Mouse (Mus musculus) right cerebral cortex, postnatal 14 days (tissue): ENCODE results near the gene Ccdc93.
A peak's percentile ranks its signal among the peaks of the same experiment; 100 is the strongest.

Experiments
- DNase-seq: peaks from one replicate; pipeline ENCODE4 v3.0.0; 2022

The Ccdc93 gene

DNA sequence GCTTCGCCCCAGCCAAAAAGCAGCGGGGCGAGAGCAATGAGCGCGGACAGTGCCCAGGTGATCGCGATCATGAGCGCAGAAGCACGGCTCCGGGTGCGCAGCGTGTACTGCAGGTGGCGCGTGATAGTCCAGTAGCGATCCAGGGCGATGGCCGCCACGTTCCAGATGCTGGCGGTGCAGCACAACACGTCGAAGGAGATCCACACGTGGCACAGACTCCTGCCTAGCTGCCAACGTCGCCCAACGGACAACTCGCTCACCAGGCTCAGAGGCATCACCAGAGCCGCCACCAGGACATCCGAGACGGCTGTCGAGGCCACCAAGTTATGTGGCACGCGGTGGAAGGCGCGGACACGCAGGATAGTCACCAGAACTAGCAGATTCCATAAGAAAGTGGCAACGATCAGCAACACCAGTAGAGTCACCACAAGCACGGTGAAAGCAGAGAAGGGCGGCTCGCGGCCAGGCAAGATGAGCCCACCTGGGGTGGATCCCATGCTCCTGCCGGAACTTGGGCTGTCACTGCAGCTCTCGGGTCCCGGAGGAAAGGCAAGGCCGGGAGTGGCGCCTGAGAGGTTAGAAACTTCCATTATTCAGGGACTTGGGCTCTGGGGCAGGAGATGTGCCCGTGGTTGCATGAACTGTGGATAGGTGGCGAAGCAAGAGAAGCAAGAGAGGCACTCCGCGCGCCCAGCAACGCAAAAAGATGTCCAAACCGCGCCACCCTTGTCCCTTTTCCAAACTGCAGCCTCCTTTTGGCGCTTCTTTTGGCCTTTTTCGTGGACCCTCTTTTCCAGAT lies 97.0 kb downstream of the Ccdc93 start:
- DNase-seq, result peak; percentile 26

GRCm38 (mm10) chr1:121528399-121528720 lies 97.5 kb downstream of the Ccdc93 start, which contains the start of gene Htr5b:
TSS of gene Htr5b (minus strand) at chr1:121528465.
- DNase-seq, result peak; percentile 31

GRCm38 (mm10) chr1:121529286-121529685 lies 98.4 kb downstream of the Ccdc93 start:
- DNase-seq, result no peak

- no peak for DNase-seq
Observed at GRCm38 (mm10) chr1:121531439-121531838, 100.6 kb downstream of the Ccdc93 start.

- DNase-seq, result no peak
Observed at GRCm38 (mm10) chr1:121540361-121540760, 109.5 kb downstream of the Ccdc93 start.

- no peak for DNase-seq
Observed at GRCm38 (mm10) chr1:121546844-121547243, 116.0 kb downstream of the Ccdc93 start.

DNA sequence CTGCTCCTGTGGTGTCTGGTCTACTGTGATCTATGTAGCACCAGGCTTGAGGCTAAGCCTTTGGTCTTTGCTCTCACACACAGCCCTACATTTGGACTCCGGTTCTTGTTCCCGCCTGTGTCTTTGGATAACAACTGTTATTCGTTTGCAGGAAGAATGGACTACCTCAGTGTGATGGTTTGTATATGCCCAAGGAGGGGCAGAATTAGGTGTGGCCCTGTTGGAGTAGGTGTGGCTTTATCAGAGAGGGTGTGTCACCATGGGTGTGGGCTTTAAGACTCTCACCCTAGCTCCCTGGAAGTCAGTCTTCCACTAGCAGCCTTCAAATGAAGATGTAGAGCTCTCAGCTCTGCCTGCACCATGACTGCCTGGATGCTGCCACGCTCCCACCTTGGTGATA lies 117.8 kb downstream of the Ccdc93 start:
- DNase-seq, result no peak

DNA sequence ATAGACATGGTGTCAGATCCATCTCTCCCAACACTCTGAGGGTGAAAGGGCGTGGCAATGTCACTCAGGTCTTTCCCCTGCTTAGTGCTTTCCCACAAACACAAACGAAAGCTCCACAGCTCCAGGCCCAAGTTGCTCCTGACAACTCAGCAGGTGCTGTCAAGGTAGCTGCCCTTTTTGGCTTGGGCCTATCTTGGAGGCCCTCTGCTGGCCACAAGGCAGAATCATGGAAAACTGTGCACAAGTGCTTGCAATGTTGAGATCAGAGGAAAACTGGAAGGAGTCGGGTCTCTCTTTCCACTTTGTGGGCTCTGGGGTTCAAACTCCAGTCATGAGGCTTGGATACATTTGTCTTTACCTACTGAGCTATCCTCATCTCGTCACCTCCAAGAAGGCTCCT lies 118.6 kb downstream of the Ccdc93 start:
- no peak for DNase-seq

GRCm38 (mm10) chr1:121550801-121551456 lies 120.1 kb downstream of the Ccdc93 start:
- DNase-seq, result no peak

- DNase-seq, result peak; percentile 23
Observed at GRCm38 (mm10) chr1:121551457-121551835, 120.6 kb downstream of the Ccdc93 start.
